Mouse (Mus musculus): Measurements from ENCODE around the gene P2rx1. TPM values are rescaled to one million over a fixed set of nuclear protein-coding genes. Genes with fewer than 3 reads are reported as not detected.

The P2rx1 gene
- polyA plus RNA-seq, 1 experiment from 2014 or later, result 1.8 TPM

DNA sequence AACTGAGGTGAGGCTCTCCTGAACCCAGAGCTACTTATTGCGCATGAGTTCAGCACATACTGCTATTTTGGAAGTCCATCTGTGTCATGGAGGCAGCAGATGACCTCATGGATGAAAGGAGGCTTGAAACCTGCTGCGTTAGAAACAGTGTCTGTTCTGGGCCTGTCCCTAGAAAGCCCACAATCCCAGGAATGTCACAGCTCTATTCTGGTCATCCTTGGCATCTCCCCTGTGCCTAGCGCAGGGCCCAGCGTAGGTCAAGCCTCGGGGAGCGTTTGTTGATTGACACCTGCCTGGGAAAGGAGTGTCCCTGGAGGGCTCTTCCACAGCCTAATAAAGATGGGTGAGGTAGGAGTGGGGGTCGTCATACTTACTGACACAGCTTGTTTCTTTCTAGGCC lies 37.2 kb downstream of the P2rx1 start:
- no peaks in the 10 kb centered on the region for H3K36me3 ChIP-seq
- WGBS, result 75% methylated on average over 7 of the region's 7 CpGs
- DNase-seq (ENCODE audit: low spot score), result no peak
- H3K4me1 ChIP-seq (replicated peaks), result peaks cover 14% of the 10 kb centered on the region
- H3K9me3 ChIP-seq, result no peaks in the 10 kb centered on the region
- no peak overlapping the region for H3K27ac ChIP-seq
- no peak overlapping the region for H3K4me3 ChIP-seq
- H3K27me3 ChIP-seq (ENCODE audit: insufficient read depth, poor library complexity, severe bottlenecking), result peaks cover 9% of the 10 kb centered on the region

DNA sequence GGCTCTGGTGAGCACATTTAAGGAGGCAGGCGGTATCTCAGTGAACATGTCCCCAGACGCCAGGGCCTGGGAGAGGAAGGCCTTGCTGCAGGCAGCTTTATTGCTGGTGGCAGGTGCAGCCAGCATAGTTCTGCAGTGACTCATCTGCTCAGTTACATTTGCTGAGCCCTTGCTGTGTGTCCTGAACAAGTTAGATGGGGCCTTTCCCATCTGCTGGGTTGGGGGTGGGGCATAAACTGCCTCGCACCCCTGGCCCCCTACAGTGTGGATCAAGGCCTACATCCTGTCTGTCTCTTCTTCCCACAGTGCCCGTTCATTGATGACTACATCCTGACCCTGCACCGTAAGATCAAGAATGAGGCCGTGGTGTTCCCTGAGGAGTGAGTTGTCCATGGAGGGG lies 38.0 kb downstream of the P2rx1 start:
- WGBS, result 61% methylated on average over 6 of the region's 6 CpGs
- no peaks in the 10 kb centered on the region for H3K36me3 ChIP-seq
- H3K4me1 ChIP-seq (replicated peaks), result peaks cover 7% of the 10 kb centered on the region; the same call in 1 of the 2 replicates
- no peak overlapping the region for H3K27ac ChIP-seq
- H3K4me3 ChIP-seq, result no peak overlapping the region
- H3K9me3 ChIP-seq, result no peaks in the 10 kb centered on the region
- no peak for DNase-seq (ENCODE audit: low spot score)
- peaks cover 5% of the 10 kb centered on the region for H3K27me3 ChIP-seq (ENCODE audit: insufficient read depth, poor library complexity, severe bottlenecking)

DNA sequence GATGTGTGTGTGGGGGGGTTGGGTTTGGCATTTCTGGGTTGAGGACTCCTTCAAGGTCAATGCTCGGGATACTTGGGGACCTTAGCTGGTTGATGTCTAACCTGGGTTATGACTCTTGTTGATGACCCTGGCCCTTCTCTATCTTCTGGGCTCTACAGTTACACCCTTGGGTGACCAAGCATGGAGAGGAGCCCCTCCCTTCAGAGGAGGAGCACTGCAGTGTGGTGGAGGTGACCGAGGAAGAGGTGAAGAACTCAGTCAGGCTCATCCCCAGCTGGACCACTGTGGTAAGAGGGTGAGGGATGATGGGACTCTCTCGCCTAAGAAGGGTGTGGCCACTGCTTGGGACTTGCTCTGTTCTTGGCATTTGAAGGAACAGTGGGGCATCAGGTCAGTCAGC lies 38.8 kb downstream of the P2rx1 start:
- peaks cover 7% of the 10 kb centered on the region; the same call in 1 of the 2 replicates for H3K4me1 ChIP-seq (replicated peaks)
- H3K27me3 ChIP-seq (ENCODE audit: insufficient read depth, poor library complexity, severe bottlenecking), result no peaks in the 10 kb centered on the region
- H3K27ac ChIP-seq, result no peak overlapping the region
- no peak for DNase-seq (ENCODE audit: low spot score)
- no peaks in the 10 kb centered on the region for H3K36me3 ChIP-seq
- no peak overlapping the region for H3K4me3 ChIP-seq
- no peaks in the 10 kb centered on the region for H3K9me3 ChIP-seq
- 81% methylated on average over 3 of the region's 3 CpGs for WGBS

DNA sequence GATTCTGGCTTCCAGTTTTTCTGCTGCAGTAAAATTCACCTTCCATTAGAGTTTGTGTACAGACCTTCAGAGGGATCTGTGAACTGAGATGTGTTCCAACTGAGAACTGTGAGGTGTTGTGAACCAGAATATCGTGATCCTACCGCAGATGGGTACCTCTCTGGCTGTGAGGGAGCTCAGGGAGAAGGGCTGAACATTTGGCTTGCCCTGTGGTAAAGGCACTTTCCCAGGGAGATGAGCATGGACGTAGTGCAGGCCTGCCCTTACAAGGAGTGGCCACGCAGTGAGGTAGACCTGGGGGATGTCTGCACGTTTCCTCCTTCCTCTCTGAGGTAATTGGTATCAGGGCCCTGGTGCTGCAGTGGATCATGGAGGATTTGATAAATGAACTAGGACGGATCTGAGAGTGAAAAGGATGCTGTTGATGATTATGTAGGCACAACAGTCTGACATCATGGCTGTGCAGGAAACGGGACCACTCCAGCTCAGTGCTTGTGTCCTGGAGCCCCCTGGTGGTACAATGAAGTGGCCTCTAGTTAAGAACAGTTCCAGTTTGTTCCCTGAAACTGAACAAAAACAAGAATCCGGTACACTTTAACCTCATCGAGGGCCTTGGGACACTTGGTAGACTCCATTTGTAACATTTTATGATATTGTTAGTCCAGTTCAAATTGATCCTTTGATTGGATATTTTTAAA lies 40.3 kb downstream of the P2rx1 start:
- H3K4me3 ChIP-seq, result no peak overlapping the region
- H3K4me1 ChIP-seq (replicated peaks), result peaks cover 16% of the 10 kb centered on the region; the same call in 1 of the 2 replicates
- H3K27me3 ChIP-seq (ENCODE audit: insufficient read depth, poor library complexity, severe bottlenecking), result no peaks in the 10 kb centered on the region
- H3K27ac ChIP-seq, result no peak overlapping the region
- no peaks in the 10 kb centered on the region for H3K9me3 ChIP-seq
- peak; percentile 65 for DNase-seq (ENCODE audit: low spot score)
- no peaks in the 10 kb centered on the region for H3K36me3 ChIP-seq
- WGBS, result 63% methylated on average over 9 of the region's 9 CpGs

DNA sequence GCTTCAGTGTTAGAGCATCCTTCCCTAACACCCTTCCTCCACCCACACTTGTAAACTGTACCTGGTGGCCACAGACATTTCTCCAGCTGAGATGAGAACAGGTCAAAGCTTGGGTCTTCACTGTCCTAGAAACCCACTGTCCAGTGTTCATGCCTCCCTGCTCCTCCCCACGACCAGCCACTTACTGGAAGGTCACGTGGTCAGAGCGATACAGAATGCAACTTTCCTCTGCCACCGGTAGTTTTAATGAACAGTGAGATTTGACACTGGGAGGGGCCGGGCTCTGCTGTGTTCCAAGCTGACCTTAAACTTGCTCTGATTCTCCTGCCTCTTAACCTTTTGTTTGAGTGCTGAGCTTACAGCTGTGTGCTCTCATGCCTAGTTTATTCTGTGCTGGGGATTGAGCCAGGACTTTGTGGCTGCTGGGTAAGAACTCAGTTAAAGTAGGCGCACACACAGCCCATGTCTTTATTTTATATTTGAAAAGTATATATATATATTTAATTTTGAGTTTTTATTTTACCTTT lies 45.4 kb downstream of the P2rx1 start:
- H3K4me3 ChIP-seq, result no peak overlapping the region
- no peak for DNase-seq (ENCODE audit: low spot score)
- H3K27me3 ChIP-seq (ENCODE audit: insufficient read depth, poor library complexity, severe bottlenecking), result no peaks in the 10 kb centered on the region
- peaks cover 25% of the 10 kb centered on the region for H3K4me1 ChIP-seq (replicated peaks)
- H3K27ac ChIP-seq, result no peak overlapping the region
- WGBS, result 69% methylated on average over 6 of the region's 6 CpGs
- H3K9me3 ChIP-seq, result no peaks in the 10 kb centered on the region
- H3K36me3 ChIP-seq, result no peaks in the 10 kb centered on the region

DNA sequence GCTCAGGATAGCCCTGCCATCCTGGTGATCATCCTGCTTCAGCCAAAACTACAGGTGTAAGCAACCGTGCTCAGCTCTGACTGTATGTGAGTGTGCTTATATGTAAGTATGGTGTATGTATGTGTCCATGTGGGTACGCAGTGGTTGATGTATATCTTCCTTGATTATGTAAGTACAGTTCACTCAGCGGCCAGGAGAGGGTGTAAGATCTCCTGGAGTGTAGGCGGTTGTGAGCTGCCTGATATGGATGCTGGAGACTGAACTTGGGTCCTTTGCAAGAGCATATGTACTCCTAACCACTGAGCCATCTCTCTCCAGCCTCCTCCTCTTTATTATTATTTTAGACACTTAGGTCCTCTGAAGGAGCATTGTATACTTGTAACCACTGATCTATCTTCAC lies 45.9 kb downstream of the P2rx1 start:
- Histone ChIP-seq H3K27ac (no peak overlapping the region), H3K4me1 (replicated peaks) (peaks cover 29% of the 10 kb centered on the region), H3K27me3 (ENCODE audit: insufficient read depth, poor library complexity, severe bottlenecking) (no peaks in the 10 kb centered on the region), H3K4me3 (no peak overlapping the region), H3K9me3 (no peaks in the 10 kb centered on the region), H3K36me3 (0 out of 2 replicates have a peak, but pooled peaks cover under 1% of the 10 kb centered on the region)
- 64% methylated on average over 4 of the region's 4 CpGs for WGBS
- DNase-seq (ENCODE audit: low spot score), result no peak

DNA sequence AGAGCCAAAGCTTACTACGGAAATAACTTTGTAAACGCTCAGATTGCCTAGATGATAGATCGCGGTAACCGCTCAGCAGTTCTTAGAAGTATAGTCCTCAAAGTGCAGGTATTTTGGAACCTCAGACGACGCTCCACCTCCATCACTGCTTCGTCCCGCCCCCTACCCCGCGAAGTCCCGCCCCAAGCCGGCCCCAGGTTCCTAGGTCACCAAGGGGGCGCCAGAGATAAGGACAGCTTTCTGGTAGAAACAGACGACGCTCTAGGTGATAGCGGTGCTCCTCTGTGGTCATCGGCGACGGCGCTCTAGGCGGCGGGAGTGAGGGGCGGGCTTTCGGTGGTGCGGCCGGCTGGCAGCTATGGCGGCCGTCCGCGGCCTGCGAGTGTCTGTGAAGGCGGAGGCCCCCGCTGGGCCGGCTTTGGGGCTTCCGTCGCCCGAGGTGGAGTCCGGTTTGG lies 48.7 kb downstream of the P2rx1 start, which contains the start of gene Ncbp3:
Ncbp3 (plus strand) TSS at position 242 of the 455 bp plus-strand sequence.
- DNase-seq (ENCODE audit: low spot score), result peak; percentile 97
- H3K4me3 ChIP-seq, result peak within 1 kb of the TSS; percentile 98
- no peaks in the 10 kb centered on the region for H3K27me3 ChIP-seq (ENCODE audit: insufficient read depth, poor library complexity, severe bottlenecking)
- peaks cover 29% of the 10 kb centered on the region for H3K4me1 ChIP-seq (replicated peaks)
- H3K36me3 ChIP-seq, result peaks cover 27% of the 10 kb centered on the region
- under 1% methylated on average over 39 of the region's 39 CpGs for WGBS
- H3K9me3 ChIP-seq, result no peaks in the 10 kb centered on the region
- peak within 1 kb of the TSS; percentile 98 for H3K27ac ChIP-seq

DNA sequence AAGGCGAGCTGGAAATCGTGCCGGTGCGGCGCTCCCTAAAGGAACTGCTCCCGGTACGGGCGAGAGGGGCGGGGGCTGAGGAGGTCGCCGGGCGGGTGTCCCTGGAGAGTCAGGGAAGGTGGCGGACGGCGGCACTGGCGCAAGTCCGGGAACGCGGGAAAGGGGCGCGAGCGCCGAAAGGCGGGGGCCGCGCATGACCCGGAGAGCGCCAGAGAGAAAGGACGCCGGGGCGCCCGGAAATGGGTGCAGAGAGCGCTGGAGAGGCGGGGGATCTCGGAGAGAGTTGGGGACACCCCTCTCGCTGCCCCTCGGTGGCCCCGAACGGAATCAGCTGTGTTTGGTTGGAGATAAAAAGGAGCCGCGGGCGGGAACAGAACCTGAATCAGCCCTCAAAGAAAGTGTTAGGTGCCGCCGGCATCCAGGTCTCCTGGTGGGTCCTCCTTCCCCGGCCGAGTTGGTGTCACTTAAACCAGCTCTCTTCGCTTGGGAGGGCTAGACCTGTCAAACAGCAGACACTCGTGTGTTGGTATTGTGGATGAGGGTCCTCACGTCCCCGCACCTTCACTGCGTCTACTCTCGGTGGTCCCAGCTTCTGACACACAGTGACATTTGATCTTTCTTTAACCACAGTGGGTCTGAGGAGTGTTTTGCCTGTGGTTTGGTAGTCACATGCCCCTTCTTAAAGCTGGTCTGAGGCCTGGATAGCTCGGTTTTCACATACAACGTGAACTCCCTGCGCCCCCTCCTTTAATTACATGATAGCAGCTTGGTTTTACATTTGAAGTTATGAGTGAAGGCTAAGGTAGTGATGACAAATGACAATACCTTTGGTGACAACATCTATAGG lies 49.4 kb downstream of the P2rx1 start:
- WGBS, result 1% methylated on average over 55 of the region's 55 CpGs
- no peak for DNase-seq (ENCODE audit: low spot score)
- Histone ChIP-seq H3K36me3 (peaks cover 33% of the 10 kb centered on the region), H3K4me3 (peak overlapping the region; percentile 98), H3K9me3 (no peaks in the 10 kb centered on the region), H3K27me3 (ENCODE audit: insufficient read depth, poor library complexity, severe bottlenecking) (no peaks in the 10 kb centered on the region), H3K27ac (peak overlapping the region; percentile 98), H3K4me1 (replicated peaks) (peaks cover 29% of the 10 kb centered on the region)

DNA sequence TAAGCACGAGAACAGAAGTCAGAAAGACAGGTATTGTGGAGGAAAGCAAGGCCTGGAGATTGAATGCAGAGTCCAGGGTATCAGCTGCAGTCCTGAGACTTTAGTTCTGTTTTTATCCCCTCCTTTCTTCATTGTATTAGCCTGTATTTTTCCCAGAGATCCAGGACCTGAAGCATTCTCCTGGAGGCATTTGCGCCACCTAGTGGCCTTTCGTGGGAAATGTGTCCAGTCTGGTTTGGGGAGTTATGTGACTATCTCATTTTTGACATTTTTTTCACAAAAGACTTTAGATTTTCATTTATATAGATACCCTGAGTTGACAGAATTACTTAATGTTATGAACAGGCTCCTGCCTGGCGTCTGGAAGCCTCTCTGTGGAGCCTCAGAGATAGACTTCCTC lies 50.4 kb downstream of the P2rx1 start:
- Histone ChIP-seq H3K9me3 (no peaks in the 10 kb centered on the region), H3K36me3 (peaks cover 43% of the 10 kb centered on the region), H3K4me1 (replicated peaks) (peaks cover 20% of the 10 kb centered on the region), H3K27me3 (ENCODE audit: insufficient read depth, poor library complexity, severe bottlenecking) (no peaks in the 10 kb centered on the region), H3K4me3 (peak overlapping the region; percentile 98), H3K27ac (no peak overlapping the region)
- DNase-seq (ENCODE audit: low spot score), result peak; percentile 79
- 5% methylated on average over 4 of the region's 4 CpGs for WGBS

DNA sequence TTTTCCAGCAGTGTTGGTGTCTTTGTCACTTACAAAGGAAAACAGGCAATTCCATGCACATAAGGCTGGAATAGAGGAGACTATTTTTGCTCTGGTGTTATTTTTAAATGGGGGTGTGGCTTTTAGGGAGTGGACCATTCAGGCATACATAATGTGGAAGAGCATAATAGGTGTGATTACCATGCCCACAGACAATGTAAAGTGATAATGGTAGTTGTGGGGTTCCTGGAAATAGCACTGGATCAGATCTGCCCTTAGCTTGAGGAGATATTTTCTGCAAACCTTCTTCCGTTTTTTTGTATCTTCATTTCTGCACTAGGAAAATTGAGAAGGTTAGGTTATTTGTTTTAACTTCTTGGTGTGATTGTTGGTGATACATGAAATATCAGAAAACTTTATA lies 53.9 kb downstream of the P2rx1 start:
- peaks cover 78% of the 10 kb centered on the region for H3K36me3 ChIP-seq

DNA sequence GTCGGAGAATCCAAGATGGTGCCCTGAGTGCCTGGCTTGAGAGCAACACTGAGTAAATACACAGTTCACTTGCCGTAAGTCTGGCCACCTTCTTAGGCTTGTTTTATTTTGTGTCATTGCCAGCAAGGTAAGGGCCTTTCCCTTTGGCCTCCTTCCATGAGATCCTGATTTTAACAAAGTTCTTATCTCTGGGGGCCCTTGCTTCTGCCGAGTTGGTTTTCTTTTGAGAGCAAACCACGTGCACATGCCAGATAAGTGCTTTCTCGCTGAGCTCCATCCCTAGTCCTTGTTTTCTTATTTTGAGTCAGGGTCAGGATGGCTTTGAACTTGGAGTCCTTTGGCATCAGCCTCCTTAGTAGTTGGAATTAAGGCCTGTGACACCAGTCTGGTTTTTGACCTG lies 58.8 kb downstream of the P2rx1 start:
- WGBS, result 89% methylated on average over 5 of the region's 5 CpGs
- DNase-seq (ENCODE audit: low spot score), result no peak
- Histone ChIP-seq H3K4me3 (no peak overlapping the region), H3K9me3 (no peaks in the 10 kb centered on the region), H3K27ac (no peak overlapping the region), H3K4me1 (replicated peaks) (no peaks in the 10 kb centered on the region), H3K36me3 (peaks cover 92% of the 10 kb centered on the region), H3K27me3 (ENCODE audit: insufficient read depth, poor library complexity, severe bottlenecking) (no peaks in the 10 kb centered on the region)

More for the DNA sequence above, 53.9 kb downstream of the P2rx1 start:
- Histone ChIP-seq H3K27me3 (ENCODE audit: insufficient read depth, poor library complexity, severe bottlenecking) (no peaks in the 10 kb centered on the region), H3K27ac (no peak overlapping the region), H3K9me3 (no peaks in the 10 kb centered on the region), H3K4me3 (no peak overlapping the region), H3K4me1 (replicated peaks) (peaks cover 15% of the 10 kb centered on the region)
- 95% methylated on average over 1 of the region's 1 CpGs for WGBS
- DNase-seq (ENCODE audit: low spot score), result no peak

DNA sequence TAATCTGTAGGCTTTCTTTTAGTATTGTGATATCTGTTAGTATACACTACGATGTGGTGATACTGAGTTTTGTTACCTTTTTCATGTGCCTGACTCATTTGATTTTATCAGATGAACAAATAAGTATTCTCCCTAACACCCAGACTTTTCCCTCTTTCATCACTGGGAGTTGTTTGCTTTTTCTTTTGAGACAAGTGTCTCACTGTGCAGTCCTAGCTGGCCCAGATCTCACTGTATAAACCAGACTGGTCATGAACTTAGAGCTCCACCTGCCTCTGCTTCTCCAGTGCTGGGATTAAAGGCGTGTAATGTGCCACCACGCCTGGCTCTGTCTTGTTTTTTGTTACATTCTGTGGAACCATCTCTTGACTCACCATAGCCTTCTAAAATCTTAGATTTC lies 60.7 kb downstream of the P2rx1 start:
- no peaks in the 10 kb centered on the region for H3K27me3 ChIP-seq (ENCODE audit: insufficient read depth, poor library complexity, severe bottlenecking)
- no peak overlapping the region for H3K27ac ChIP-seq
- no peak overlapping the region for H3K4me3 ChIP-seq
- DNase-seq (ENCODE audit: low spot score), result no peak
- peaks cover 79% of the 10 kb centered on the region for H3K36me3 ChIP-seq
- no peaks in the 10 kb centered on the region for H3K4me1 ChIP-seq (replicated peaks)
- WGBS, result 95% methylated on average over 3 of the region's 3 CpGs
- no peaks in the 10 kb centered on the region for H3K9me3 ChIP-seq

DNA sequence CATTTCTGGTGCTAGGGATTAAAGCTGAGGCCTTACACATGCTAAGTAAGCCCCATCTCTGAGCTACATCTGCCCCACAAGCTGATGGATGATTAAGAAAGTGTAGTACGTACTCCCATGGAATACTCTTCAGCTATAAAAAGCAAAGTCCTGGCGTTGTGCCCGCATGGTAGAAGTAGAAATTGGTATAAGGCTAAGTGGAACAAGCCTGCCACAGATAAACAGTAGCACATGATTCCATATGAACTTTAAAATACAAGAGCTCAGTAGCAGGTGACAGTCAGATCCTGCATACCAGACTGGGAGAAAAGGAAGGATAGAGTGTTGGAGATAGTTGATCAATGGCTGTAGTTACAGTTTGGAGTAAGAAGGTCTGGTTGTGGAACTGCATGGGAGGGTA lies 62.5 kb downstream of the P2rx1 start:
- Histone ChIP-seq H3K9me3 (no peaks in the 10 kb centered on the region), H3K27me3 (ENCODE audit: insufficient read depth, poor library complexity, severe bottlenecking) (no peaks in the 10 kb centered on the region), H3K4me1 (replicated peaks) (no peaks in the 10 kb centered on the region), H3K36me3 (peaks cover 73% of the 10 kb centered on the region), H3K27ac (no peak overlapping the region), H3K4me3 (no peak overlapping the region)
- WGBS, result 97% methylated on average over 3 of the region's 3 CpGs
- DNase-seq (ENCODE audit: low spot score), result no peak
